Mouse (Mus musculus) bone marrow macrophage, adult 2 months (primary cell): ENCODE data around the gene Usp10.

ENCODE experiments used
- CTCF ChIP-seq: IDR thresholded peaks from 2 replicates; pipeline ENCODE4 v1.5.1; 2012; ENCODE audit warnings: low read depth, mild to moderate bottlenecking, low read length, moderate library complexity
- POLR2A ChIP-seq: IDR thresholded peaks from 2 replicates; pipeline ENCODE4 v1.6.1; 2012; ENCODE audit warnings: mild to moderate bottlenecking, low read depth, low read length, borderline replicate concordance

DNA sequence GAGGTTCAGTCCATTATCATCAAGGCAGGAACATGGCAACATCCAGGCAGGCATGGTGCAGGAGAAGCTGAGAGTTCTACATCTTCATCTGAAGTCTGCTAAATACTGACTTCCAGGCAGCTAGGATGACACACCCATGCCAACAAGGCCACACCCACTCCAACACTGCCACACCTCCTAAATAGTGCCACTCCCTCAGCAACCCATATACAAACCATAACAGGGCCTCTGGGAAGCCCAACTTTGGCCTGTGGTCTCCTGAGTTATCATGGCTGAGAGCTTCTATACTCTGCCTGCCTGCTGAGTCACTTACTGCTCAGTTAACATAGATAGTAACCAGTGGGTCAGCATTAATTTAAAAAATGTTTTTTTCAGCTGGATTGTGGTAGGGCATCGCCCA is 37.0 kb upstream of the Usp10 start:
- no peak for TF ChIP-seq CTCF
- no peak for TF ChIP-seq POLR2A
